Mouse (Mus musculus) layer of hippocampus, adult 9-11 months (tissue): ENCODE results near the gene Gm21698.
"Not testable (repeated sequence)": the region's sequence is repeated elsewhere in the genome, so short reads cannot be mapped to it uniquely, and the experiment has no call there.

Experiments used
- DNase-seq: peaks from one replicate; pipeline ENCODE4 v3.0.0; 2022

Gene Gm21698

GRCm38 (mm10) chr5:25988550-25988949 lies at the start of gene Gm21698:
Gm21698 (minus strand) TSS chr5:25988650.
- not testable (repeated sequence) for DNase-seq

- not testable (repeated sequence) for DNase-seq
Measured at GRCm38 (mm10) chr5:26022816-26023215, 34.4 kb upstream of the Gm21698 start, which contains the start of gene Gm5862. Gm5862 (minus strand) TSS chr5:26022916.

- DNase-seq, result not testable (repeated sequence)
Measured at GRCm38 (mm10) chr5:26007697-26008096, 19.2 kb upstream of the Gm21698 start.

GRCm38 (mm10) chr5:26006937-26007695 lies 18.7 kb upstream of the Gm21698 start:
- peak; percentile 44 for DNase-seq

- not testable (repeated sequence) for DNase-seq
Measured at GRCm38 (mm10) chr5:26004698-26005097, 16.2 kb upstream of the Gm21698 start, which contains the start of gene Gm1979. Gm1979 (minus strand) TSS chr5:26004798.

- DNase-seq, result not testable (repeated sequence)
Measured at GRCm38 (mm10) chr5:25972563-25972962, 15.9 kb downstream of the Gm21698 start, which contains the start of gene Gm21680. Gm21680 (minus strand) TSS chr5:25972663.

- DNase-seq, result not testable (repeated sequence)
Measured at GRCm38 (mm10) chr5:25957050-25957449, 31.4 kb downstream of the Gm21698 start.

- DNase-seq, result not testable (repeated sequence)
Measured at GRCm38 (mm10) chr5:25956611-25957010, 31.8 kb downstream of the Gm21698 start.

GRCm38 (mm10) chr5:25954317-25954716 lies 34.1 kb downstream of the Gm21698 start, which contains the start of gene Gm21671:
Gm21671 (minus strand) TSS chr5:25954417.
- DNase-seq, result not testable (repeated sequence)

GRCm38 (mm10) chr5:25945391-25945790 lies 43.1 kb downstream of the Gm21698 start:
- DNase-seq, result not testable (repeated sequence)

GRCm38 (mm10) chr5:25942281-25942680 lies 46.2 kb downstream of the Gm21698 start, which contains the start of gene Gm21663:
Gm21663 (minus strand) TSS chr5:25942381.
- not testable (repeated sequence) for DNase-seq
